Mouse (Mus musculus): ENCODE data around the gene Cryba4.
A peak's percentile ranks its signal among the peaks of the same experiment; 100 is the strongest.

Gene Cryba4

DNA sequence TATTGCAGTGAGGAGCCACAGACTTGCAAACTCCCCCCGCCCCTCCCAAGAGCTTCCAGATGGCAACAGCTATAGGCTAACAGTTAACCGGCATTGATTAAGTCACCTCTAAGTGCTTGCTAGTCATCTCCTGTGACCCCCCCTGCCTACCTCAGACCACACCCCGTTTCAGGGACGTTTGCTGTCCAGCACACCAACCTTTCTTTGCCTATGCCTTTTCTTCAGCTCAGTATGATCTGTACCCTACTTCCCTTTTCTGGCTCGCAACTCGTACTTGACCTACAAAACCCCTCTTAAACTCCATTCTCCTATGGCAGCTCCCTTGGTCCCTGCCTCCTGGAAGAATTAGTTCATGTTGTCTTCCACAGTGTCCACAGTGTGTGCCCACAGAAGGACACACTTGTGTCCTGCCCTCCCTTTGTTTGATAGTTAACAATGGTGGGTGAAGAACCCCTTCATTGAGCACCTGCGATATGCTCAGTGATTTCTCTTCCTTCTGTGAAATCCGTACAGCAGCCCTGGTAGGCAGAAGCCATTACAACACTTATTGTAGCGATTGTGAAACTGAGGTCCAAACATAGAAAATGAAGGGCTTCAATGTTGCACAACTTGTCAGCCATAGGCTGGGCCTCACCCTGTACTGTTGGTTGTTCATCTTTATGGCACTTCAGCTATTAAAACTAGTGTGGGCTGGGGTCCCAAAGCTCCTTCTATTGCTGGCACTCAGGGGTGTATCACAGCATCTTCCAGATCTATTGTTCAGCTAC, 13.9 kb upstream of the Cryba4 start:
- no peak for DNase-seq (ENCODE audit: low spot score in 2 of 2)

GRCm38 (mm10) chr5:112265515-112265914, 13.2 kb upstream of the Cryba4 start:
- DNase-seq (ENCODE audit: low spot score in 2 of 2) = no peak

DNA sequence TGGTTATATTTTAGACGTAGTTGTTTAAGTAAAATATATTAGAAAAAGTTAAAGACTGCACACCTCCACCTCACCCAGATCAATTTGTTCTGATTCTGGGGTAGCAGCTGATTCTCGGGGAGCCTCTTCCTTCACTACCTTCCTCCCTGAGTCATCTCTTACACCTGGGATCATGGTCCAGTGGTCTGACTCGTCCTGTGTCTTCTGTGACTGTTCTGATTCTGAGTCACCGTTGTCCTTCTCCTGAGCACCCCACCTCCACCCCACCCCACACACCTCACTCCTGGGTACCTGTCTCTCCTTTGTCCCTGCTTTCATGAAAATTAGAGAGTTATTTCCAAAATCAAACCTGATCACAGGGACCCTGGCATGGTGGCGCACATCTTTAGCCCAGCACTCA, 12.8 kb upstream of the Cryba4 start:
- DNase-seq (ENCODE audit: low spot score in 2 of 2) = no peak

GRCm38 (mm10) chr5:112264099-112264498, 11.8 kb upstream of the Cryba4 start:
- DNase-seq (ENCODE audit: low spot score in 2 of 2) = no peak

GRCm38 (mm10) chr5:112260818-112261217, 8.5 kb upstream of the Cryba4 start:
- DNase-seq (ENCODE audit: low spot score in 2 of 2) = no peak

GRCm38 (mm10) chr5:112259862-112260650, 7.7 kb upstream of the Cryba4 start:
- DNase-seq (ENCODE audit: low spot score in 2 of 2) = no peak

DNA sequence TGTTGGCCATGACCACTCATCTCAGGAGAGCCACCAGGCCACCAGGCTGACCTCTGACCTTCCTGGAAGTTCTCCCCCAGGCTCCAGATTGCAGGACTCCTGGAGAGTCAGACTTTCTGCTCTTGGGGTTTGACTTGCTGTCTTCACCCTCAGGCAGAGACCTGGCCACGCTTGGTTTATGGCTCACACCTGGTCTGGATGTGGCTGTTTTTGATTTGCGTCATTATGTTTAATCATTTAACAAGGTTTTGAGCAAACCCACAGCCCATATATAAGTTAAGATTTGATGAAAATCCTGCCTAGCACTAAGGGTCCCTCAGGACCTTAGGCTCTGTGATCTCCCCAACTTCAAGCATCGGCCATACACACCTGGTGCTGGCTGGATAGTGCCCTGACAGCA, 5.6 kb upstream of the Cryba4 start:
- no peak for DNase-seq (ENCODE audit: low spot score in 2 of 2)

GRCm38 (mm10) chr5:112256457-112256856, 4.1 kb upstream of the Cryba4 start:
- DNase-seq (ENCODE audit: low spot score in 2 of 2) = no peak

DNA sequence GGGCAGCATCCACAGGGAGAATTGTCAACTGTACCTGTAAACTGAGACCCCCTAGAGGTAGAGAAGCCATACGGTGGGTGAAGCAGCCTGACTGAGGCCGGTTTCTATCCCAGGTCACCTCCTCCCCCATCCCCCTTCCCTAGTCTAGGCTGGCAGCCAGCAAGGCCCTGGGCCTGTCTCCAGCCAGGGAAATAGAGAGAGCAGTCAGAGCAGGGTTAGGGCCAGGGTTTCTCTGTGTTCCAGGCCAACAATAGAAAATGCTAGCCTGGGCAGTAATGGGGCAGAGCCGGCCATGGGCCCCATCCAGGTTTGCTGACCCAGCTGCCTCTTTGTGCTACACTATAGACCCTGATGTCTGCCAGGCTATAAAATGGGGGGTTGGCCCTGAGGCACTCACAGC, 3.1 kb upstream of the Cryba4 start, which contains the start of gene Crybb1:
Gene Crybb1 (plus strand): TSS at position 390 of the 400 bp plus-strand sequence.
- no peak for DNase-seq (ENCODE audit: low spot score in 2 of 2)

GRCm38 (mm10) chr5:112254282-112254806, 2.0 kb upstream of the Cryba4 start:
- DNase-seq (ENCODE audit: low spot score in 2 of 2) = no peak

- DNase-seq (ENCODE audit: low spot score in 2 of 2) = no peak
Measured at GRCm38 (mm10) chr5:112253169-112253568, 851 bp upstream of the Cryba4 start.

- DNase-seq (ENCODE audit: low spot score in 2 of 2) = no peak
Measured at GRCm38 (mm10) chr5:112249106-112249505, 3.2 kb downstream of the Cryba4 start.

DNA sequence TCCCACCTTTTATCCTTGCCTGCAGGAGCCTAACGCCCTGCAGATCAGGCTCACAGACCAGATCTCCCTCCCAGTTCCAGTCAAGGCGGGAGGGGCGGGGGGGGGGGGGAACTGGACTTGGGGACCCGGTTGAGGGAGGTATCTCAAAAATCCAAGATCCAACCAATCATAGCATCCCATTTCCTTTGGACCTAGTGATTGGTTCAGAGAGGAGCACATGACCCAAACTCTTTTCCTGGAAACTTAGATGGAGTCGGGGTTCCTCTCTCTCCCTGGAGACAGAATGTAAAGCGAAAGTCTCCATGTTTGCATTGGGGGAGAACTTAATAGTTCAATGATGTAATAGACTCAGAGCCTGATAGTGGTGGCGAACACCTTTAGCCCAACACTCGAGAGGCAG, 4.9 kb downstream of the Cryba4 start:
- no peak for DNase-seq (ENCODE audit: low spot score in 2 of 2)

GRCm38 (mm10) chr5:112244890-112245615, 7.3 kb downstream of the Cryba4 start:
- no peak for DNase-seq (ENCODE audit: low spot score in 2 of 2)

DNA sequence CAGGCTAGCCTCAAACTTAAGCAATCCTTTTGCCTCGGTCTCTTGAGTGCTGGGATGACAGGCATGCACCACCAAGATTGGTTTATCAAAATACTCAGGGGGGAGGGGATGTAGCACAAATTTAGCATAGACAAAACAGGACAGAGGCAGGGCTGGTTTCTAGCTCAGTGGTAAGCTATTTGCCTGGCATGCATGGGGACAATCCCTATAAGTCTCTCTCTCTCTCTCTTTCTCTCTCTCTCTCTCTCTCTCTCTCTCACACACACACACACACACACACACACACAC, 8.1 kb downstream of the Cryba4 start:
- DNase-seq (ENCODE audit: low spot score in 2 of 2) = no peak

GRCm38 (mm10) chr5:112243539-112244274, 8.6 kb downstream of the Cryba4 start:
- DNase-seq (ENCODE audit: low spot score in 2 of 2) = no peak

DNA sequence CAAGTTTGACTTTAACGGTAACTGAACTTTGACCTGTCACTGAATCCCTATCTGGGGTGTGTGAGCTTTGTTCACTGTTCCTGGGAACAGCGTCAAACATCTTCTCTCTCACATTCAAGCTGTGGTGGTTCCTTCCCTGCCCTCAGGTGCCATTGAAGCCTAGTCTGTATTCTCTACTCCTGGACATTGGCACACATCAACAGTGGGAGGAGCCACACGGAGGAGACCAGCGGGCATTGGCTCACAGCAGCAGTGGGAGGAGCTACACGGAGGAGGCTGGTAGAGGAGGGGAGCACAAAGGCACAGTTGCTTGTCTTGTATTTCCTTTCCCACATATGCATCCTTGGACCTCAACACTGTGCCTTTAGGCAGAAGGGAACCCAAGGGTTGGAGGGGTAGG, 9.3 kb downstream of the Cryba4 start:
- DNase-seq (ENCODE audit: low spot score in 2 of 2) = no peak

- DNase-seq (ENCODE audit: low spot score in 2 of 2) = no peak
Measured at GRCm38 (mm10) chr5:112242361-112242778, 9.9 kb downstream of the Cryba4 start.

- no peak for DNase-seq (ENCODE audit: low spot score in 2 of 2)
Measured at GRCm38 (mm10) chr5:112241849-112242248, 10.5 kb downstream of the Cryba4 start.

GRCm38 (mm10) chr5:112240761-112241160, 11.6 kb downstream of the Cryba4 start:
- DNase-seq (ENCODE audit: low spot score in 2 of 2) = peak; percentile 57 to 69

DNA sequence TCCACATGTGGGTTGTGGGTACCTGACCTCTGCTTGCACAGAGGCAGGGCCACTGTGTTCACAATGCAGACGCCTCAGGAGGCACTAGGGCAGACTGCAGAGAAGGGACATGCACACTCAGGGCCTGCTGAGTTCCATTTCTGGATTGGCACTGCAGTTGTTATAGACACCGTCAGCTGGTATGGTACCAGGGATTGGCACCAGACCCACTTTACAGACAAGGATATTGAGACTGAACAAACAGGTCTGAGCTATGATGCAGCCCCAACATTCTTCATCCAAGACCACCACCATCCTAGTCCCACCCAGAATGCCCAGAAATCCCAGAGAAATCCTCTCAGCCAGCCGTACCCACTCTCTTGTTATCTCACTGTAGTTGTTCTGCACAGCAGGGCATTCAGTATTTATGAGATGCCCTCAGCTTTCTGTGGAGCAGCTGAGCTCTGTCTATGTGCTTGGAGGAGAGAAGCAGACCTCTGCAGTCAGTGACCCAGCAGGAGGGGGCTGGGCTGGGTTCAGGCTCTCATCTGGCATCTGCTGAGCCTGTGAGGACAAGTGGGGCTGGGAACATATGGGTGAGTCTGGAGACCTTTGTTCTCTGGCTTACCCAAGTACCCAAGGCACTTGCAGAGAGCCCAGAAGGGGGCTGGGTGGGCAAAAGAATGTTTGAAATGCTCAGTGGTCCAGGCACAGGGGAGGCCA, 13.4 kb downstream of the Cryba4 start:
- DNase-seq (ENCODE audit: low spot score in 2 of 2) = no peak

All from urinary bladder, adult 18-20 months (tissue).